ENCODE assay signal across 8 mouse cellular contexts in genomic region chr5:100415761-100416590, GRCm38 (mm10). TPM values are rescaled to one million over a fixed set of nuclear protein-coding genes. Genes with fewer than 3 reads are reported as not detected.
DNase-seq lines count a peak whose midpoint lies in the region; ATAC-seq and TF ChIP-seq lines count a peak whose summit lies in the region.

Gene Sec31a (minus strand): TSS chr5:100416234.

- DNase-seq in MEL-GATA-1-ER (ENCODE audit: extremely low read depth, low read depth): peak; percentile 90
- peak; percentile 96 for DNase-seq in cerebellum, adult 8-10 months
- peak; percentile 96 for DNase-seq in hindbrain, embryonic 10.5 days (ENCODE audit: low spot score)
- peak; percentile 98 for DNase-seq in layer of hippocampus, adult 9-11 months
- peak; percentile 98 for DNase-seq in lung, postnatal 0 days (ENCODE audit: low spot score)
- peak; percentile 96 for DNase-seq in ovary, postnatal 14 days (ENCODE audit: low spot score)
- peak; percentile 98 for DNase-seq in thymus, postnatal 14 days

- peak within 1 kb of the TSS; percentile 92 for H3K27ac ChIP-seq in hindbrain, embryonic 10.5 days
- peak within 1 kb of the TSS; percentile 91 for H3K27ac ChIP-seq in lung, postnatal 0 days (ENCODE audit: low read length)

- peak within 1 kb of the TSS; percentile 88 for H3K4me3 ChIP-seq in hindbrain, embryonic 10.5 days
- peak within 1 kb of the TSS; percentile 90 for H3K4me3 ChIP-seq in lung, postnatal 0 days (ENCODE audit: low read depth, low read length)

- H3K9me3 ChIP-seq in hindbrain, embryonic 10.5 days: no peaks in the 10 kb centered on the region
- no peaks in the 10 kb centered on the region for H3K9me3 ChIP-seq in lung, postnatal 0 days (ENCODE audit: low read length)

- ATAC-seq in frontal cortex, adult (ENCODE audit: low TSS enrichment): peak; percentile 96
- ATAC-seq in lung, postnatal 0 days: peak; percentile 99

- under 1% methylated on average over 82 of the region's 82 CpGs for WGBS in hindbrain, embryonic 10.5 days
- under 1% methylated on average over 72 of the region's 82 CpGs for WGBS in lung, postnatal 0 days

- TF ChIP-seq CTCF in lung, postnatal 0 days (IDR thresholded peaks at IDR 0.05): peak; percentile 20; the same call in 1 of the 2 replicates

- peak within 1 kb of the TSS; percentile 56 for H3K4me2 ChIP-seq in lung, postnatal 0 days (replicated peaks; ENCODE audit: low read depth, low read length)

- peaks cover 33% of the 10 kb centered on the region for H3K36me3 ChIP-seq in hindbrain, embryonic 10.5 days
- 0 out of 2 replicates have a peak, but pooled peaks cover 5% of the 10 kb centered on the region for H3K36me3 ChIP-seq in lung, postnatal 0 days (ENCODE audit: insufficient read depth, low read length)

- TF ChIP-seq EP300 in lung, postnatal 0 days (IDR thresholded peaks at IDR 0.05): no peak

- H3K27me3 ChIP-seq in hindbrain, embryonic 10.5 days (ENCODE audit: insufficient read depth, poor library complexity, severe bottlenecking): no peaks in the 10 kb centered on the region
- H3K27me3 ChIP-seq in lung, postnatal 0 days (replicated peaks; ENCODE audit: insufficient read depth, low read length): no peaks in the 10 kb centered on the region

- H3K9ac ChIP-seq in lung, postnatal 0 days (replicated peaks; ENCODE audit: low read depth): peak within 1 kb of the TSS; percentile 83

- peaks cover 17% of the 10 kb centered on the region for H3K4me1 ChIP-seq in hindbrain, embryonic 10.5 days (replicated peaks)
- peaks cover 3% of the 10 kb centered on the region; the same call in 1 of the 2 replicates for H3K4me1 ChIP-seq in lung, postnatal 0 days (ENCODE audit: insufficient read depth, low read depth, low read length)

RNA-seq across cellular contexts. Expression of gene Sec31a, which starts in this region (rescaled TPM):
- 108 and 114 TPM in 2 replicates for polyA plus RNA-seq in hindbrain, embryonic 10.5 days (2016; fragmentation: Nextera tagmentation; extraction: Ambion mirVana)
- 94.8 and 96.3 TPM in 2 replicates for polyA plus RNA-seq in lung, postnatal 0 days (2015; fragmentation: Nextera tagmentation; extraction: Ambion mirVana)

Comparison
In these comparisons a context has a peak if more than half of its experiments do, and no peak if none do; other contexts are left out.
1. Peak in every context shown above with its lines: DNase-seq, ATAC-seq, H3K4me3 ChIP-seq and H3K27ac ChIP-seq.